ENCODE assay signal across 1 mouse cellular context in the genomic region with DNA sequence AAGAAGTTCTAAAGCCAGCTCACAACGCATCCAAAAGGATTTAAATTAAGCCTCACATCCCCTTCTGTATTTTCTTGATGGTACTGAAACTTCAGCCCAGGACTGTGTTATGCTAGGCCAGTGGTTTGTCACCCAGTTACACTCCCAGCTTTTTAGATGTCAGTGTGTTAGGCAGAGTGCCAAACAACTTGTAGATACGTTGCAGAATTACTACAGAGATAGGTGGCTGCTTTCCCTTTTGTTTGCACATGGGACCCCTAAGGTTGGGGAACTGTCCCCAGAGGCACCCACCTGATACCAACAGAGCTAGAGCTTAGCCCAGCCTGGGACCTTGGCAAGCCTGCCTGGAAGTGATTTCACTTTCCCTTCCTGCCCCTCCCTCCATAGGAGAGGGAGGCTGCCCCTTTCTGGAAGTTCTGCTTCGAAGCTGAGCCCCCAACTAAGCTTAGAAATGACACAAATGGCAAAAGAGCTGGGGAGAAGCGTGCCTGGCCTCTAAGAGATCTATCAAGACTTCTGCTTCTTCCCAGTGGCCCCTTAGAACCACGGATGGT.
TF ChIP-seq lines count a peak whose summit lies in the region.

No protein-coding gene starts in this region.

TF ChIP-seq in MEL, 35 proteins besides CTCF, POLR2A, EP300 and RAD21 (continued from another document):
- TF ChIP-seq MEF2A (IDR thresholded peaks at IDR 0.05; ENCODE audit: extremely low read depth, insufficient replicate concordance, low read depth, low read length, poor library complexity, severe bottlenecking) (no peak), GABPA (IDR thresholded peaks at IDR 0.05; ENCODE audit: low read depth, low read length) (no peak), USF1 (IDR thresholded peaks at IDR 0.05; ENCODE audit: low read depth, low read length) (no peak), HCFC1 (IDR thresholded peaks at IDR 0.05; ENCODE audit: low read depth, low read length) (no peak), E2F4 (IDR thresholded peaks at IDR 0.05; ENCODE audit: borderline replicate concordance, low read depth, low read length) (no peak), MYC (IDR thresholded peaks at IDR 0.05; ENCODE audit: low read depth, low read length) (no peak), KAT2A (conservative IDR thresholded peaks at IDR 0.05; ENCODE audit: low read depth, low read length) (no peak), ZC3H11A (IDR thresholded peaks at IDR 0.05; ENCODE audit: low read depth, low read length) (no peak), MAZ (IDR thresholded peaks at IDR 0.05; ENCODE audit: low read depth, low read length) (peak; percentile 41; the same call in 1 of the 2 replicates), SMC3 (IDR thresholded peaks at IDR 0.05; ENCODE audit: low read depth, low read length) (no peak), GATA1 (IDR thresholded peaks at IDR 0.05; ENCODE audit: low read depth, low read length) (0 out of 2 replicates have a peak, but pooled peaks have one; percentile 2), CHD2 (IDR thresholded peaks at IDR 0.05; ENCODE audit: low read length) (no peak)
TF ChIP-seq in MEL: peak in this region for 5.
